Mouse (Mus musculus): ENCODE measurements around the gene Erp27. TPM values are rescaled to one million over a fixed set of nuclear protein-coding genes. Genes with fewer than 3 reads are reported as not detected.

Gene Erp27
- polyA plus RNA-seq, 1 experiment from 2014 or later = not detected

- peak; percentile 79 for DNase-seq (ENCODE audit: low spot score, missing footprints)
- H3K36me3 ChIP-seq (ENCODE audit: control insufficient read depth, insufficient read depth, low read length) = no peaks in the 10 kb centered on the region
- no peaks in the 10 kb centered on the region for H3K27me3 ChIP-seq (ENCODE audit: control insufficient read depth, insufficient read depth, low read length)
- WGBS = 74% methylated on average over 12 of the region's 12 CpGs
- no peaks in the 10 kb centered on the region for H3K9me3 ChIP-seq (ENCODE audit: control insufficient read depth, low read length)
- ATAC-seq (ENCODE audit: low FRiP score) = no peak
- no peak within 1 kb of the TSS for H3K27ac ChIP-seq (ENCODE audit: low read depth, low read length)
- H3K4me3 ChIP-seq (ENCODE audit: low read depth, low read length) = no peak within 1 kb of the TSS
- H3K4me2 ChIP-seq = no peak within 1 kb of the TSS
- no peaks in the 10 kb centered on the region for H3K4me1 ChIP-seq (ENCODE audit: control insufficient read depth, insufficient read depth, low read length)
- no peak within 1 kb of the TSS for H3K9ac ChIP-seq (ENCODE audit: low read length)
Measured at GRCm38 (mm10) chr6:136941051-136942021, 19.4 kb upstream of the Erp27 start, which contains the start of gene Arhgdib. Gene Arhgdib (minus strand): TSS chr6:136941899.

- H3K27ac ChIP-seq (ENCODE audit: low read depth, low read length) = no peak overlapping the region
- H3K4me1 ChIP-seq (ENCODE audit: control insufficient read depth, insufficient read depth, low read length) = no peaks in the 10 kb centered on the region
- no peak overlapping the region for H3K9ac ChIP-seq (ENCODE audit: low read length)
- ATAC-seq (ENCODE audit: low FRiP score) (no peak), DNase-seq (ENCODE audit: low spot score, missing footprints) (peak; percentile 41)
- no peaks in the 10 kb centered on the region for H3K27me3 ChIP-seq (ENCODE audit: control insufficient read depth, insufficient read depth, low read length)
- 83% methylated on average over 11 of the region's 11 CpGs for WGBS
- H3K4me3 ChIP-seq (ENCODE audit: low read depth, low read length) = no peak overlapping the region
- no peaks in the 10 kb centered on the region for H3K9me3 ChIP-seq (ENCODE audit: control insufficient read depth, low read length)
- no peak overlapping the region for H3K4me2 ChIP-seq
- no peaks in the 10 kb centered on the region for H3K36me3 ChIP-seq (ENCODE audit: control insufficient read depth, insufficient read depth, low read length)
Measured at GRCm38 (mm10) chr6:136940188-136940960, 18.4 kb upstream of the Erp27 start.

- Histone ChIP-seq H3K4me3 (ENCODE audit: low read depth, low read length) (no peak overlapping the region), H3K9me3 (ENCODE audit: control insufficient read depth, low read length) (no peaks in the 10 kb centered on the region), H3K4me1 (ENCODE audit: control insufficient read depth, insufficient read depth, low read length) (no peaks in the 10 kb centered on the region), H3K4me2 (no peak overlapping the region), H3K9ac (ENCODE audit: low read length) (no peak overlapping the region), H3K27ac (ENCODE audit: low read depth, low read length) (no peak overlapping the region), H3K27me3 (ENCODE audit: control insufficient read depth, insufficient read depth, low read length) (no peaks in the 10 kb centered on the region), H3K36me3 (ENCODE audit: control insufficient read depth, insufficient read depth, low read length) (no peaks in the 10 kb centered on the region)
- DNase-seq (ENCODE audit: low spot score, missing footprints) (no peak), ATAC-seq (ENCODE audit: low FRiP score) (no peak)
- 81% methylated on average over 13 of the region's 14 CpGs for WGBS
Measured at GRCm38 (mm10) chr6:136939326-136940187, 17.6 kb upstream of the Erp27 start.

DNA sequence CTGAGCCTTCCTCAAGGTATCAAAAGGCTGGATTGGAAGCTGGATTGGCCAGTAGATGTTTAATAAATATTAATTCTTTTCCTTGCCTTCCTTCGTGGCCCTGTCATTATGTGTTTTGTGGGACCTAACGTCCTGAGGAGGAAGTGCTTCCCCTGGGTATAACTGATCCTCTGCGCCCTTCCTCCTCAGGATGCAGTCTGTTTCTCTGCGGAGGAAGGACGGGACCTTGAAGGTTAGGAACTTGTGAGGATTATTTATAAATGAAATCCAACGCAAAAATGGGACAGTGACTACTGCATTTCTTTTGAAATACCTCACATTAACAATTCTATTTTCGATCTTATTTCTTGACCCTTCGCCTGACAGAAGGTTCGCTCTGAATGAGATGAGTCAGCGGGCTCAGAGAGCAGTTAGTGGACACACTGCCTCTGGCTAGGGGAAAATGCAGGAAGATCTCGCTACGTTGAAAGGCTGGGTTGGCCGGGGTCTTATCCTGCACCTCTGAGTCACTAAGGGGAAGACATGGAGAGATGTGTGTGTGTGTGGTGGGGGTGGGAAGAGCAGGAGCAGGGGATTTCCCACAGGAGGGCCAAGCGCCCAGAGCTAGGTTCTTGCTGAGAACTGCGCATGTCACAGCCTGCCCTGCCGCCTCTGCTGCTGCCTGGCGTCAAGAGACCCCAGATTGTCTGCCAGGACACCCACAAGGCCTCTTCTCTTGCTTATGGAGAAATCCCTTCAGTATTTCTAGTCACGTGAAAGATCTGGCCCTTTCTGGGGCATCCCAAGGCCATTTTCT lies 16.5 kb upstream of the Erp27 start:
- Histone ChIP-seq H3K4me3 (ENCODE audit: low read depth, low read length) (no peak overlapping the region), H3K4me2 (no peak overlapping the region), H3K4me1 (ENCODE audit: control insufficient read depth, insufficient read depth, low read length) (no peaks in the 10 kb centered on the region), H3K27me3 (ENCODE audit: control insufficient read depth, insufficient read depth, low read length) (no peaks in the 10 kb centered on the region), H3K36me3 (ENCODE audit: control insufficient read depth, insufficient read depth, low read length) (no peaks in the 10 kb centered on the region), H3K9ac (ENCODE audit: low read length) (no peak overlapping the region), H3K9me3 (ENCODE audit: control insufficient read depth, low read length) (no peaks in the 10 kb centered on the region), H3K27ac (ENCODE audit: low read depth, low read length) (no peak overlapping the region)
- DNase-seq (ENCODE audit: low spot score, missing footprints) (no peak), ATAC-seq (ENCODE audit: low FRiP score) (no peak)
- 81% methylated on average over 18 of the region's 18 CpGs for WGBS

GRCm38 (mm10) chr6:136937117-136937516 lies 15.1 kb upstream of the Erp27 start:
- Histone ChIP-seq H3K4me3 (ENCODE audit: low read depth, low read length) (no peak overlapping the region), H3K4me2 (no peak overlapping the region), H3K4me1 (ENCODE audit: control insufficient read depth, insufficient read depth, low read length) (no peaks in the 10 kb centered on the region), H3K9me3 (ENCODE audit: control insufficient read depth, low read length) (no peaks in the 10 kb centered on the region), H3K27me3 (ENCODE audit: control insufficient read depth, insufficient read depth, low read length) (no peaks in the 10 kb centered on the region), H3K27ac (ENCODE audit: low read depth, low read length) (no peak overlapping the region), H3K36me3 (ENCODE audit: control insufficient read depth, insufficient read depth, low read length) (no peaks in the 10 kb centered on the region), H3K9ac (ENCODE audit: low read length) (no peak overlapping the region)
- DNase-seq (ENCODE audit: low spot score, missing footprints) (no peak), ATAC-seq (ENCODE audit: low FRiP score) (no peak)
- whole genome bisulfite sequencing = 86% methylated on average over 3 of the region's 3 CpGs

- no peaks in the 10 kb centered on the region for H3K9me3 ChIP-seq (ENCODE audit: control insufficient read depth, low read length)
- DNase-seq (ENCODE audit: low spot score, missing footprints) (no peak), ATAC-seq (ENCODE audit: low FRiP score) (no peak)
- no peaks in the 10 kb centered on the region for H3K27me3 ChIP-seq (ENCODE audit: control insufficient read depth, insufficient read depth, low read length)
- H3K4me1 ChIP-seq (ENCODE audit: control insufficient read depth, insufficient read depth, low read length) = no peaks in the 10 kb centered on the region
- H3K36me3 ChIP-seq (ENCODE audit: control insufficient read depth, insufficient read depth, low read length) = no peaks in the 10 kb centered on the region
- WGBS = 85% methylated on average over 9 of the region's 9 CpGs
- no peak overlapping the region for H3K27ac ChIP-seq (ENCODE audit: low read depth, low read length)
- no peak overlapping the region for H3K9ac ChIP-seq (ENCODE audit: low read length)
- no peak overlapping the region for H3K4me2 ChIP-seq
- no peak overlapping the region for H3K4me3 ChIP-seq (ENCODE audit: low read depth, low read length)
Measured at GRCm38 (mm10) chr6:136936361-136936760, 14.4 kb upstream of the Erp27 start.

DNA sequence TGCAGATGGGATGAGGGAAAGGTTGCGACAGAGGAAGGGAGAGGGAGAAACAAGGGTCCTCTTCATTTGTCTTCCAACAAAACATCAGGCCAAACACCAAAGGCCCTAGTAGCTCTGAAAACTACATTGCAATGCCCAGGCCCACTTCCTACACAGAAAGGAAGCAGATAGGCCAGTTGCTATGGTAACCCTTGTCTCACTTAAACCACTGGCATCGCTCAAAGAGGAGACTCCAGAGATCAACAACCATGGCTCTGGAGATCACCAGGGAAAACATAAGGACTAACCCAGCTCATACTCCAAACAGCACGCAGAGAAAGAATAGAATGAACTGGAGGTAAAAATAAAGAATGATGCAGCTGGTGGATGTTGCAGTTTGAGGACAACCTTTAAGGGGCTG lies 13.3 kb upstream of the Erp27 start:
- no peak overlapping the region for H3K27ac ChIP-seq (ENCODE audit: low read depth, low read length)

DNA sequence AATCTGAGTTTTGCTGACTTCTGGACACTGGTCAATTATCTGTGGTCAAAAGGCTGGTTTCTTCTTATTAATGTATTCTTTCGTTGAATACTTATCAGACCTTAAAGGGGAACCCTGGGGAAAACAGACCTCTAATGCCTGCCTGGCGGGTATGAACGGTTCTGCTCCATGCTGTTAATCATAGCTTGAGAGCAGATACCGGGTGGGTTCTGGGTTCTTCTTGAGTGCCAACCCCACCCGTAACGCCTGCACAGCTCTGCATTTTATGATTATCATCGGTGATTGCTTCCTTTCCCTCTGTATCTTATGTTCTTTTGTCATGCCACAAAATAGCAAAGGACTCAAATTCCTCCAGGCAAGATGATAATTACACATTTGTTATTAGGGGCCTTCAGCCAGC lies 12.1 kb upstream of the Erp27 start:
- Histone ChIP-seq H3K36me3 (ENCODE audit: control insufficient read depth, insufficient read depth, low read length) (no peaks in the 10 kb centered on the region), H3K27ac (ENCODE audit: low read depth, low read length) (no peak overlapping the region), H3K9me3 (ENCODE audit: control insufficient read depth, low read length) (no peaks in the 10 kb centered on the region), H3K4me3 (ENCODE audit: low read depth, low read length) (no peak overlapping the region), H3K4me1 (ENCODE audit: control insufficient read depth, insufficient read depth, low read length) (no peaks in the 10 kb centered on the region), H3K4me2 (no peak overlapping the region), H3K27me3 (ENCODE audit: control insufficient read depth, insufficient read depth, low read length) (no peaks in the 10 kb centered on the region), H3K9ac (ENCODE audit: low read length) (no peak overlapping the region)
- DNase-seq (ENCODE audit: low spot score, missing footprints) (no peak), ATAC-seq (ENCODE audit: low FRiP score) (no peak)
- WGBS = 87% methylated on average over 7 of the region's 7 CpGs

More for the DNA sequence above, 13.3 kb upstream of the Erp27 start:
- no peaks in the 10 kb centered on the region for H3K27me3 ChIP-seq (ENCODE audit: control insufficient read depth, insufficient read depth, low read length)
- 77% methylated on average over 3 of the region's 3 CpGs for WGBS
- H3K4me3 ChIP-seq (ENCODE audit: low read depth, low read length) = no peak overlapping the region
- ATAC-seq (ENCODE audit: low FRiP score) (no peak), DNase-seq (ENCODE audit: low spot score, missing footprints) (no peak)
- H3K36me3 ChIP-seq (ENCODE audit: control insufficient read depth, insufficient read depth, low read length) = no peaks in the 10 kb centered on the region
- H3K4me2 ChIP-seq = no peak overlapping the region
- no peaks in the 10 kb centered on the region for H3K4me1 ChIP-seq (ENCODE audit: control insufficient read depth, insufficient read depth, low read length)
- H3K9ac ChIP-seq (ENCODE audit: low read length) = no peak overlapping the region
- H3K9me3 ChIP-seq (ENCODE audit: control insufficient read depth, low read length) = no peaks in the 10 kb centered on the region
